In genomic region chr2:34773673-34774072, GRCm38 (mm10) we compare ENCODE assay signal across 9 mouse cellular contexts. TPM values are rescaled to one million over a fixed set of nuclear protein-coding genes. Genes with fewer than 3 reads are reported as not detected.
DNase-seq lines count a peak whose midpoint lies in the region; ATAC-seq and TF ChIP-seq lines count a peak whose summit lies in the region.
"Had no signal": no experiment of that assay in that cellular context is flagged by ENCODE, and none has a peak within 500 bp of the region (broad histone marks: within the 10 kb centered on the region; RNA-seq: fewer than 3 reads in every experiment).

No protein-coding gene starts in this region.

- no peak overlapping the region for H3K27ac ChIP-seq in layer of hippocampus, adult 2 months
- no peak overlapping the region for H3K27ac ChIP-seq in embryonic facial prominence, embryonic 14.5 days (replicated peaks; ENCODE audit: low read depth, low read length)
- no peak overlapping the region for H3K27ac ChIP-seq in limb, embryonic 11.5 days (replicated peaks; ENCODE audit: low read depth, low read length)
- no peak overlapping the region for H3K27ac ChIP-seq in neural tube, embryonic 14.5 days (ENCODE audit: low read depth, low read length)

- intact Hi-C loops in left cerebral cortex, postnatal 4 days (cut with DNase I) = no loop called here

- H3K4me1 ChIP-seq in embryonic facial prominence, embryonic 14.5 days (ENCODE audit: control insufficient read depth, insufficient read depth, low read length) = peaks cover 40% of the 10 kb centered on the region
- peaks cover 22% of the 10 kb centered on the region for H3K4me1 ChIP-seq in limb, embryonic 11.5 days (ENCODE audit: control insufficient read depth, insufficient read depth, low read length)
- H3K4me1 ChIP-seq in neural tube, embryonic 14.5 days (ENCODE audit: control insufficient read depth, insufficient read depth, low read length) = peaks cover 45% of the 10 kb centered on the region

- TF ChIP-seq CTCF in layer of hippocampus, adult 2 months (conservative IDR thresholded peaks at IDR 0.05) = no peak

- peak overlapping the region; percentile 67 for H3K4me2 ChIP-seq in embryonic facial prominence, embryonic 14.5 days (ENCODE audit: low read depth, low read length)
- peak overlapping the region; percentile 75 for H3K4me2 ChIP-seq in limb, embryonic 11.5 days (ENCODE audit: low read depth, severe bottlenecking)
- H3K4me2 ChIP-seq in neural tube, embryonic 14.5 days (ENCODE audit: low read depth, low read length) = peak overlapping the region; percentile 85

- no peaks in the 10 kb centered on the region for H3K9me3 ChIP-seq in embryonic facial prominence, embryonic 14.5 days (ENCODE audit: control insufficient read depth, low read length)
- H3K9me3 ChIP-seq in limb, embryonic 11.5 days (ENCODE audit: control insufficient read depth, low read length) = no peaks in the 10 kb centered on the region
- H3K9me3 ChIP-seq in neural tube, embryonic 14.5 days (ENCODE audit: control insufficient read depth, low read length) = no peaks in the 10 kb centered on the region

- WGBS in embryonic facial prominence, embryonic 14.5 days = 83% methylated on average over 4 of the region's 4 CpGs
- WGBS in limb, embryonic 11.5 days = 92% methylated on average over 4 of the region's 4 CpGs
- WGBS in neural tube, embryonic 14.5 days = 97% methylated on average over 4 of the region's 4 CpGs

- peaks cover 63% of the 10 kb centered on the region for H3K36me3 ChIP-seq in embryonic facial prominence, embryonic 14.5 days (ENCODE audit: control insufficient read depth, insufficient read depth, low read length)
- peaks cover 29% of the 10 kb centered on the region for H3K36me3 ChIP-seq in limb, embryonic 11.5 days (ENCODE audit: control insufficient read depth, insufficient read depth, low read length)
- peaks cover 41% of the 10 kb centered on the region for H3K36me3 ChIP-seq in neural tube, embryonic 14.5 days (ENCODE audit: control insufficient read depth, insufficient read depth, low read length)

- DNase-seq in layer of hippocampus, adult 2 months (ENCODE audit: low spot score in 2 of 2) = no peak
- DNase-seq in layer of hippocampus, postnatal 14 days (ENCODE audit: low spot score in 2 of 2) = no peak
- DNase-seq in embryonic facial prominence, embryonic 14.5 days (ENCODE audit: low spot score) = no peak
- no peak for DNase-seq in limb, embryonic 11.5 days (ENCODE audit: low spot score)
- DNase-seq in left cerebral cortex, adult 11 months (ENCODE audit: low spot score) = no peak
- DNase-seq in kidney, adult 18-20 months = no peak
- DNase-seq in left cerebral cortex, postnatal 4 days = no peak

- 0 out of 2 replicates have a peak overlapping the region, but pooled peaks have one; percentile 2 for H3K9ac ChIP-seq in embryonic facial prominence, embryonic 14.5 days (ENCODE audit: low read depth, low read length)
- no peak overlapping the region for H3K9ac ChIP-seq in limb, embryonic 11.5 days (ENCODE audit: low read length)
- H3K9ac ChIP-seq in neural tube, embryonic 14.5 days (replicated peaks; ENCODE audit: low read depth, low read length) = no peak overlapping the region

- ATAC-seq in embryonic facial prominence, embryonic 14.5 days (ENCODE audit: low read depth) = no peak
- no peak for ATAC-seq in limb, embryonic 11.5 days (ENCODE audit: insufficient number of reproducible peaks, low FRiP score, low TSS enrichment, low read depth)
- no peak for ATAC-seq in neural tube, embryonic 14.5 days (ENCODE audit: low read depth)

- H3K27me3 ChIP-seq in embryonic facial prominence, embryonic 14.5 days (replicated peaks; ENCODE audit: control insufficient read depth, insufficient read depth, low read length) = no peaks in the 10 kb centered on the region
- H3K27me3 ChIP-seq in limb, embryonic 11.5 days (ENCODE audit: control insufficient read depth, insufficient read depth, low read length) = no peaks in the 10 kb centered on the region
- no peaks in the 10 kb centered on the region for H3K27me3 ChIP-seq in neural tube, embryonic 14.5 days (ENCODE audit: control insufficient read depth, insufficient read depth, low read length)

- peak overlapping the region; percentile 96 for H3K4me3 ChIP-seq in layer of hippocampus, adult 2 months
- peak overlapping the region; percentile 80 for H3K4me3 ChIP-seq in embryonic facial prominence, embryonic 14.5 days (ENCODE audit: low read depth, low read length)
- peak overlapping the region; percentile 100; the same call in 1 of the 2 replicates for H3K4me3 ChIP-seq in limb, embryonic 11.5 days (ENCODE audit: low read depth, low read length)
- H3K4me3 ChIP-seq in neural tube, embryonic 14.5 days (ENCODE audit: low read depth, low read length) = peak overlapping the region; percentile 96

RNA-seq across cellular contexts. Expression of gene Hspa5, which starts 1.9 kb away (rescaled TPM):
- 100 to 1,000 TPM; 277 to 315 TPM for total RNA-seq in layer of hippocampus, adult 2 months (2021)
- 100 to 1,000 TPM; 278 to 351 TPM for total RNA-seq in layer of hippocampus, postnatal 14 days (2021)
- 906 and 942 TPM in 2 replicates for polyA plus RNA-seq in embryonic facial prominence, embryonic 14.5 days (2014; fragmentation: Nextera tagmentation; extraction: Ambion mirVana)
- 886 and 955 TPM in 2 replicates for polyA plus RNA-seq in limb, embryonic 11.5 days (2014; fragmentation: Nextera tagmentation; extraction: Ambion mirVana)
- polyA plus RNA-seq in neural tube, embryonic 14.5 days (2014; fragmentation: Nextera tagmentation; extraction: Ambion mirVana) = 402 and 471 TPM in 2 replicates
- 100 to 1,000 TPM; 260 to 290 TPM for total RNA-seq in left cerebral cortex, postnatal 4 days (2021)

RNA-seq across cellular contexts. Expression of gene Gapvd1, which starts 18.6 kb away (rescaled TPM):
- 100 to 1,000 TPM in 1 of 2 experiments, 10 to 100 TPM in 1; 96.5 to 102 TPM for total RNA-seq in layer of hippocampus, adult 2 months (2021)
- 100 to 1,000 TPM; 106 to 107 TPM for total RNA-seq in layer of hippocampus, postnatal 14 days (2021)
- polyA plus RNA-seq in embryonic facial prominence, embryonic 14.5 days (2014; fragmentation: Nextera tagmentation; extraction: Ambion mirVana) = 87.2 and 92.3 TPM in 2 replicates
- 93.2 and 102 TPM in 2 replicates for polyA plus RNA-seq in limb, embryonic 11.5 days (2014; fragmentation: Nextera tagmentation; extraction: Ambion mirVana)
- 119 and 132 TPM in 2 replicates for polyA plus RNA-seq in neural tube, embryonic 14.5 days (2014; fragmentation: Nextera tagmentation; extraction: Ambion mirVana)
- 100 to 1,000 TPM; 119 to 123 TPM for total RNA-seq in left cerebral cortex, postnatal 4 days (2021)

RNA-seq across cellular contexts. Expression of gene Rabepk, which starts 26.0 kb away (rescaled TPM):
- 10 to 100 TPM; 27.8 to 33.7 TPM for total RNA-seq in layer of hippocampus, adult 2 months (2021)
- total RNA-seq in layer of hippocampus, postnatal 14 days (2021) = 10 to 100 TPM; 22.7 to 28.5 TPM
- polyA plus RNA-seq in embryonic facial prominence, embryonic 14.5 days (2014; fragmentation: Nextera tagmentation; extraction: Ambion mirVana) = 39.1 and 40.8 TPM in 2 replicates
- polyA plus RNA-seq in limb, embryonic 11.5 days (2014; fragmentation: Nextera tagmentation; extraction: Ambion mirVana) = 34.9 and 40.5 TPM in 2 replicates
- 26.0 and 29.1 TPM in 2 replicates for polyA plus RNA-seq in neural tube, embryonic 14.5 days (2014; fragmentation: Nextera tagmentation; extraction: Ambion mirVana)
- total RNA-seq in left cerebral cortex, postnatal 4 days (2021) = 10 to 100 TPM; 22.9 to 25.2 TPM

RNA-seq across cellular contexts. Expression of gene Fbxw2, which starts 52.4 kb away (rescaled TPM):
- total RNA-seq in layer of hippocampus, adult 2 months (2021) = 10 to 100 TPM; 78.2 to 84.0 TPM
- 10 to 100 TPM; 87.7 to 88.8 TPM for total RNA-seq in layer of hippocampus, postnatal 14 days (2021)
- 64.1 and 75.1 TPM in 2 replicates for polyA plus RNA-seq in embryonic facial prominence, embryonic 14.5 days (2014; fragmentation: Nextera tagmentation; extraction: Ambion mirVana)
- polyA plus RNA-seq in limb, embryonic 11.5 days (2014; fragmentation: Nextera tagmentation; extraction: Ambion mirVana) = 67.1 and 74.3 TPM in 2 replicates
- polyA plus RNA-seq in neural tube, embryonic 14.5 days (2014; fragmentation: Nextera tagmentation; extraction: Ambion mirVana) = 69.3 and 79.3 TPM in 2 replicates
- 100 to 1,000 TPM; 103 to 104 TPM for total RNA-seq in left cerebral cortex, postnatal 4 days (2021)

RNA-seq across cellular contexts. Expression of gene Gm34653, which starts 59.1 kb away (rescaled TPM):
- not detected for total RNA-seq in layer of hippocampus, adult 2 months (2021)
- not detected for total RNA-seq in layer of hippocampus, postnatal 14 days (2021)
- polyA plus RNA-seq in embryonic facial prominence, embryonic 14.5 days (2014; fragmentation: Nextera tagmentation; extraction: Ambion mirVana) = not detected in 2 replicates
- polyA plus RNA-seq in limb, embryonic 11.5 days (2014; fragmentation: Nextera tagmentation; extraction: Ambion mirVana) = not detected in 2 replicates
- polyA plus RNA-seq in neural tube, embryonic 14.5 days (2014; fragmentation: Nextera tagmentation; extraction: Ambion mirVana) = not detected in 2 replicates
- total RNA-seq in left cerebral cortex, postnatal 4 days (2021) = not detected
- total RNA-seq: neutrophil, adult 5-6 weeks had no signal
